Mouse (Mus musculus) olfactory bulb, adult 2 months (tissue): ENCODE results near the gene Chn2.

Source experiments
- CTCF ChIP-seq: fragments of 200-500 bp; IDR thresholded peaks from 2 replicates; pipeline ENCODE4 v1.5.1; 2012; ENCODE audit warnings: low read depth, mild to moderate bottlenecking, low read length, moderate library complexity; ENCODE audit not compliant: insufficient read depth
- POLR2A ChIP-seq: fragments of 200-500 bp; IDR thresholded peaks from 2 replicates; pipeline ENCODE4 v1.6.1; 2012; ENCODE audit warnings: mild to moderate bottlenecking, low read depth, low read length, moderate library complexity; ENCODE audit not compliant: insufficient read depth

GRCm38 (mm10) chr6:54333116-54333651, 293.8 kb downstream of the Chn2 start:
- TF ChIP-seq CTCF (no peak), POLR2A (no peak)
